Mouse (Mus musculus): Measurements from ENCODE around the gene Olfr1330.
"Not testable (repeated sequence)": the region's sequence is repeated elsewhere in the genome, so short reads cannot be mapped to it uniquely, and the experiment has no call there.

The Olfr1330 gene

DNA sequence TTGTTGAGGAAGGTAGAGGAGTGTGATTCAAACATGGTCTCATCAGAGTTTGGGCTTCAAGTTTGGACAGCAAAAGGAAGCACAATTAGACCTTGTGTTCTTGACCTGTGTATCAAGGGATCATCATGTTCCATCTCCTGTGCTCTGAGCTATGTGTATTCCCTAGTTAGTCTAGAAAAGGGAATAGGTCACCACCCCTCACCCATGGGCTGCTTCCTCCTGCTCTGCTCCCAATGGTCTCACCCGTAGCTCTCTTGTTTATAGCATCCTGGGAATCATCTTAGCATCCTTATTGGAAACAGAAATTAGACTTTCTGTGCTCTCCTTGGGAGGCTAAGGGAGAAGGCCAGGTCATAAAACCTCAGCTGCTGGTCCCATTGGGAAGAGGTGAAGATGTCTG, at the start of gene Olfr1330:
Gene Olfr1330 (plus strand): TSS at position 301 of the 400 bp plus-strand sequence.
- no peak for DNase-seq (ENCODE audit: low read depth)

GRCm38 (mm10) chr4:118861791-118862190, 26.6 kb upstream of the Olfr1330 start:
- no peak for DNase-seq (ENCODE audit: low read depth)

DNA sequence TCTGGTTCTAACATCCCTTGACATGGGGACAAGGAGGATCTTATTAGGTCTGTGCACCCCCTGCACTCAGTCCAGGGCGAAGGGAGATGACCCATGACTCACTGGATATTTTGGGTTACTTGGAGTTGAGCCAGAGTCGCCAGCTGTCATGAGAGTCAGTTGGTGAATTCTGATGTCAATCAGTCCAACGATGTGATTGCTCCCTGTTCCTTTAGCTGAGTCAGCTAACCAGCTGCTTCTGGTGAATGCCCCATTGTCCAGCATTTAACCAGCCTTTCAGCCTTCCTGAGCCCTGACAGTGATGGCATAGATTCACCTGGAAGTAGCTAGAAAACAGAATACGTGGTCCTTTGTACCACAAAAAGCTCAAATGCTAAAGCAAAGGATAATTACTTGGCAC, 25.7 kb upstream of the Olfr1330 start:
- DNase-seq (ENCODE audit: low read depth) = no peak

DNA sequence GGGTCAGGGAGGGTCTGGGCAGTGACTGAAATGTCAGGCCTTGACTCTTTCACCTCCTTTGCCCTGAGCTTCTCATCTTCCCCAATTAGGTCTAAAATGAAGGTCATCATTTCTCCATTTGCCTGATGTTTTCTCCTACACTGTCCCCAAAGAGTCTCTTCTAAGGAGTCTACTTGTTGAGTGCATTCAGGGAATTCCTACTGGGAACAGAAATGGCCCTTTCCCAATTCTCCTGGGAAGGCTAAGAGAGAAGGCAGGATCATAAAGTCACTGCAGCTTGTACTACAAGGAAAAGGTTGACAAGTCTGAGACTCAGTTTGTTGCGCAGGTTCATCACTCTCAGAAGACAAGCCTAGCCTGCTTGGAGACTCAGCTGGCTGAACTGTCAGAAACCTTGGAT, 24.0 kb upstream of the Olfr1330 start, which contains the start of gene Olfr1331:
Gene Olfr1331 (plus strand): TSS at position 301 of the 400 bp plus-strand sequence.
- no peak for DNase-seq (ENCODE audit: low read depth)

DNA sequence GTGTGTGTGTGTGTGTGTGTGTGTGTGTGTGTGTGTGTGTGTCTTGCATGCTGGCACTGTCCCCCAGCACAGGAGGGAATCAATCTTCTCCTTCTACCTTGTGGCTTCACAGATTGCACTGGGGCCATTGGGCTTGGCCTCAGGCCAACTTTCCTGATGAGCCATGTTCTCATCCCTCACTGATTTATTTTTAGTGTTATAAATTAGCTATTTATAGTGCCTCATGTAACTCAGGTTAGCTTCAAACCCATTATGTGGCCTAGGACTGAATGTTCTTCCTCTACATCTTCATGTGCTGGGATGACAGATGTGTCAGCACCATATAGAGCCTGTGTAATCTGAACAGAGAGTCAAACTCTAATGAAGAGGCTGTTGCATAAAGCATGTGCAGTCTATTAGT, 20.8 kb upstream of the Olfr1330 start:
- no peak for DNase-seq (ENCODE audit: low read depth)

GRCm38 (mm10) chr4:118901981-118902380, 13.6 kb downstream of the Olfr1330 start:
- DNase-seq (ENCODE audit: low read depth) = no peak

- DNase-seq (ENCODE audit: low read depth) = not testable (repeated sequence)
Observed at GRCm38 (mm10) chr4:118917365-118917764, 29.0 kb downstream of the Olfr1330 start, which contains the start of gene Olfr1329. Gene Olfr1329, minus strand, starts transcription at chr4:118917465.

GRCm38 (mm10) chr4:118931326-118931725, 42.9 kb downstream of the Olfr1330 start:
- not testable (repeated sequence) for DNase-seq (ENCODE audit: low read depth)

- DNase-seq (ENCODE audit: low read depth) = no peak
Observed at GRCm38 (mm10) chr4:118938512-118938911, 50.1 kb downstream of the Olfr1330 start, which contains the start of gene Olfr1328. Gene Olfr1328, minus strand, starts transcription at chr4:118938612.

Data from 416B (cell line).